Mouse (Mus musculus): ENCODE data around the gene Pramel3. TPM values are rescaled to one million over a fixed set of nuclear protein-coding genes. Genes with fewer than 3 reads are reported as not detected.
"Not testable (repeated sequence)": the region's sequence is repeated elsewhere in the genome, so short reads cannot be mapped to it uniquely, and the experiment has no call there.

Pramel3 gene
- polyA plus RNA-seq (2012; fragmentation: generic; extraction: Trizol), result not detected
- long read RNA-seq, experiment 1, result 0 reads
- long read RNA-seq, experiment 2, result 0 reads

GRCm38 (mm10) chrX:135302007-135302406 is at the start of gene Pramel3:
Gene Pramel3, plus strand, starts transcription at chrX:135302307.
- H3ac ChIP-seq (ENCODE audit: control insufficient read depth, insufficient read length, low read depth); H3K79me2 ChIP-seq (ENCODE audit: control insufficient read depth, insufficient read depth); H3K4me3 ChIP-seq (ENCODE audit: insufficient read depth, poor library complexity, severe bottlenecking): not testable (repeated sequence)

GRCm38 (mm10) chrX:135360685-135361084 is 58.6 kb downstream of the Pramel3 start:
- not testable (repeated sequence) for H3K36me3 ChIP-seq (ENCODE audit: control insufficient read depth, insufficient read depth); H3K4me3 ChIP-seq (ENCODE audit: insufficient read depth, poor library complexity, severe bottlenecking); H3ac ChIP-seq (ENCODE audit: control insufficient read depth, insufficient read length, low read depth); H3K27me3 ChIP-seq (ENCODE audit: control insufficient read depth, insufficient read depth, insufficient read length); H3K79me2 ChIP-seq (ENCODE audit: control insufficient read depth, insufficient read depth); H3K79me3 ChIP-seq (ENCODE audit: low read depth)

More at GRCm38 (mm10) chrX:135302007-135302406, at the start of gene Pramel3:
- H3K79me3 ChIP-seq (ENCODE audit: low read depth); H3K27me3 ChIP-seq (ENCODE audit: control insufficient read depth, insufficient read depth, insufficient read length); H3K36me3 ChIP-seq (ENCODE audit: control insufficient read depth, insufficient read depth): not testable (repeated sequence)

DNA sequence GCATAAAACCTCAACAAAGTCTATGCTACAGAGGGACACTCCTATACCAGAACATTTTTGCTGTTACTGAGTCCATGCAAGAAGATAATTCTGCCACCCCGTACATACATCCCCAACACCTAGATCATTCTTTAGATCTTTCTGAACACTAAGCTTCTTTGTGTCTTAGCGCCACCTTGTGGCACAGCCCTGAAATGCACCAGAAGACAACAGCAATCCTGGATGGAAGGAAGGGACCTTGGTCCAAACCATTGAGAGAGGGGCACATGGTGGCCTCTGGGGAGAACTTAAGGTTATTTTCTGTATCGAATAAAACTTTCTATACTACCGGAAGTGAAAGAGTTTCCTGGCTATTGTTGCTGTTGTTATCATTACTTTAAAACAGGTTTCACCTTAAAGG is 59.8 kb downstream of the Pramel3 start:
- H3K79me2 ChIP-seq (ENCODE audit: control insufficient read depth, insufficient read depth); H3K79me3 ChIP-seq (ENCODE audit: low read depth); H3K36me3 ChIP-seq (ENCODE audit: control insufficient read depth, insufficient read depth); H3K4me3 ChIP-seq (ENCODE audit: insufficient read depth, poor library complexity, severe bottlenecking); H3K27me3 ChIP-seq (ENCODE audit: control insufficient read depth, insufficient read depth, insufficient read length); H3ac ChIP-seq (ENCODE audit: control insufficient read depth, insufficient read length, low read depth): not testable (repeated sequence)

Other genes starting within 250 kb of the Pramel3 start
- not detected for gene Gm15023, start 124.7 kb upstream of the Pramel3 start, polyA plus RNA-seq (2012; fragmentation: generic; extraction: Trizol)
- gene Tceal6, start 91.6 kb upstream of the Pramel3 start, polyA plus RNA-seq (2012; fragmentation: generic; extraction: Trizol), result not detected
- gene Gm5128, start 71.0 kb downstream of the Pramel3 start, polyA plus RNA-seq (2012; fragmentation: generic; extraction: Trizol), result not detected
- gene Gm7903, start 131.5 kb downstream of the Pramel3 start, polyA plus RNA-seq (2012; fragmentation: generic; extraction: Trizol), result not detected
- gene AV320801, start 192.3 kb downstream of the Pramel3 start, polyA plus RNA-seq (2012; fragmentation: generic; extraction: Trizol), result not detected

Data from C2C12 (cell line).